Mouse (Mus musculus): Measurements from ENCODE around the gene Dab1. TPM values are rescaled to one million over a fixed set of nuclear protein-coding genes. Genes with fewer than 3 reads are reported as not detected.
A peak's percentile ranks its signal among the peaks of the same experiment; 100 is the strongest.

Dab1 gene
- total RNA-seq, 2 experiments from 2014 or later, result 159 to 164 TPM

GRCm38 (mm10) chr4:103961134-103962049 is 342.2 kb downstream of the Dab1 start:
- peak; percentile 7 for DNase-seq
- intact Hi-C loops (cut with DNase I), result no loop called here

- DNase-seq, result no peak
- intact Hi-C loops (cut with DNase I), result no loop called here
These were observed 350.7 kb downstream of the Dab1 start for GRCm38 (mm10) chr4:103969906-103970305.

GRCm38 (mm10) chr4:103974536-103974935 is 355.4 kb downstream of the Dab1 start:
- DNase-seq, result peak; percentile 48
- intact Hi-C loops (cut with DNase I), result no loop called here

- intact Hi-C loops (cut with DNase I), result no loop called here
- DNase-seq, result no peak
These were observed 355.8 kb downstream of the Dab1 start for GRCm38 (mm10) chr4:103974946-103975345.

- no peak for DNase-seq
- intact Hi-C loops (cut with DNase I), result no loop called here
These were observed 374.7 kb downstream of the Dab1 start for GRCm38 (mm10) chr4:103993884-103994283.

- DNase-seq, result no peak
- intact Hi-C loops (cut with DNase I), result no loop called here
These were observed 375.2 kb downstream of the Dab1 start for GRCm38 (mm10) chr4:103994406-103994805.

GRCm38 (mm10) chr4:104008406-104008805 is 389.2 kb downstream of the Dab1 start:
- DNase-seq, result peak; percentile 84
- intact Hi-C loops (cut with DNase I), result no loop called here

- intact Hi-C loops (cut with DNase I), result no loop called here
- no peak for DNase-seq
These were observed 392.5 kb downstream of the Dab1 start for GRCm38 (mm10) chr4:104011683-104012082.

- intact Hi-C loops (cut with DNase I), result no loop called here
- DNase-seq, result no peak
These were observed 393.0 kb downstream of the Dab1 start for GRCm38 (mm10) chr4:104012150-104012549.

GRCm38 (mm10) chr4:104025117-104025694 is 406.0 kb downstream of the Dab1 start:
- DNase-seq, result no peak
- intact Hi-C loops (cut with DNase I), result no loop called here

GRCm38 (mm10) chr4:104026834-104027233 is 407.7 kb downstream of the Dab1 start:
- intact Hi-C loops (cut with DNase I), result no loop called here
- no peak for DNase-seq

- intact Hi-C loops (cut with DNase I), result no loop called here
- no peak for DNase-seq
These were observed 408.1 kb downstream of the Dab1 start for GRCm38 (mm10) chr4:104027239-104027638.

GRCm38 (mm10) chr4:104036091-104036490 is 416.9 kb downstream of the Dab1 start:
- DNase-seq, result no peak
- intact Hi-C loops (cut with DNase I), result no loop called here

GRCm38 (mm10) chr4:104039588-104039987 is 420.4 kb downstream of the Dab1 start:
- DNase-seq, result no peak
- intact Hi-C loops (cut with DNase I), result no loop called here

- intact Hi-C loops (cut with DNase I), result no loop called here
- no peak for DNase-seq
These were observed 424.3 kb downstream of the Dab1 start for GRCm38 (mm10) chr4:104043441-104043840.

- intact Hi-C loops (cut with DNase I), result no loop called here
- no peak for DNase-seq
These were observed 425.5 kb downstream of the Dab1 start for GRCm38 (mm10) chr4:104044634-104045033.

- intact Hi-C loops (cut with DNase I), result no loop called here
These were observed 429.0 kb downstream of the Dab1 start for GRCm38 (mm10) chr4:104047966-104048804.

GRCm38 (mm10) chr4:104057116-104057515 is 438.0 kb downstream of the Dab1 start:
- intact Hi-C loops (cut with DNase I), result no loop called here
- no peak for DNase-seq

More at GRCm38 (mm10) chr4:104047966-104048804, 429.0 kb downstream of the Dab1 start:
- DNase-seq, result no peak

GRCm38 (mm10) chr4:104059569-104059968 is 440.4 kb downstream of the Dab1 start:
- DNase-seq, result no peak
- intact Hi-C loops (cut with DNase I), result no loop called here

GRCm38 (mm10) chr4:104062356-104062755 is 443.2 kb downstream of the Dab1 start:
- peak; percentile 21 for DNase-seq
- intact Hi-C loops (cut with DNase I), result no loop called here

- intact Hi-C loops (cut with DNase I), result no loop called here
- no peak for DNase-seq
These were observed 447.7 kb downstream of the Dab1 start for GRCm38 (mm10) chr4:104066901-104067300.

All from left cerebral cortex, postnatal 4 days (tissue).